Mouse (Mus musculus): ENCODE data around the gene Eno3. TPM values are rescaled to one million over a fixed set of nuclear protein-coding genes. Genes with fewer than 3 reads are reported as not detected.

The Eno3 gene
- polyA plus RNA-seq, 1 experiment from 2014 or later: 9.6 TPM

GRCm38 (mm10) chr11:70668771-70669505, 11.9 kb downstream of the Eno3 start, which contains the start of gene Spag7:
Spag7 (minus strand) TSS chr11:70669416.
- H3K27ac ChIP-seq (replicated peaks): peak within 1 kb of the TSS; percentile 96
- H3K9ac ChIP-seq (ENCODE audit: low read length): peak within 1 kb of the TSS; percentile 67
- peak within 1 kb of the TSS; percentile 65 for H3K4me3 ChIP-seq (ENCODE audit: low read depth, low read length)
- peak; percentile 77 for TF ChIP-seq EP300 (optimal IDR thresholded peaks at IDR 0.05)
- no peak; the same call in 1 of the 2 replicates for TF ChIP-seq CTCF (IDR thresholded peaks at IDR 0.05; ENCODE audit: low read depth)
- no peaks in the 10 kb centered on the region for H3K27me3 ChIP-seq (ENCODE audit: control insufficient read depth, insufficient read depth, low read length)
- peak within 1 kb of the TSS; percentile 78 for H3K4me2 ChIP-seq (replicated peaks; ENCODE audit: low read depth)
- peaks cover 9% of the 10 kb centered on the region for H3K36me3 ChIP-seq (ENCODE audit: control insufficient read depth, insufficient read depth, low read length)
- 0 out of 2 replicates have a peak, but pooled peaks cover 4% of the 10 kb centered on the region for H3K4me1 ChIP-seq (replicated peaks; ENCODE audit: control insufficient read depth, insufficient read depth)
- DNase-seq (ENCODE audit: low spot score) (peak; percentile 97), ATAC-seq (ENCODE audit: low FRiP score, low TSS enrichment) (peak; percentile 96)
- under 1% methylated on average over 43 of the region's 44 CpGs for WGBS
- H3K9me3 ChIP-seq (ENCODE audit: control insufficient read depth, low read length): no peaks in the 10 kb centered on the region

GRCm38 (mm10) chr11:70669582-70670345, 12.8 kb downstream of the Eno3 start:
- Histone ChIP-seq H3K36me3 (ENCODE audit: control insufficient read depth, insufficient read depth, low read length) (peaks cover 3% of the 10 kb centered on the region; the same call in 1 of the 2 replicates), H3K4me1 (replicated peaks; ENCODE audit: control insufficient read depth, insufficient read depth) (0 out of 2 replicates have a peak, but pooled peaks cover 4% of the 10 kb centered on the region), H3K4me3 (ENCODE audit: low read depth, low read length) (peak overlapping the region; percentile 65), H3K4me2 (replicated peaks; ENCODE audit: low read depth) (peak overlapping the region; percentile 78), H3K9me3 (ENCODE audit: control insufficient read depth, low read length) (no peaks in the 10 kb centered on the region), H3K27ac (replicated peaks) (peak overlapping the region; percentile 96), H3K27me3 (ENCODE audit: control insufficient read depth, insufficient read depth, low read length) (no peaks in the 10 kb centered on the region), H3K9ac (ENCODE audit: low read length) (peak overlapping the region; percentile 67)
- TF ChIP-seq CTCF (IDR thresholded peaks at IDR 0.05; ENCODE audit: low read depth) (peak; percentile 72), EP300 (optimal IDR thresholded peaks at IDR 0.05) (no peak)
- ATAC-seq (ENCODE audit: low FRiP score, low TSS enrichment): peak; percentile 9
- WGBS: under 1% methylated on average over 30 of the region's 31 CpGs
- peak; percentile 72 for DNase-seq (ENCODE audit: low spot score)

DNA sequence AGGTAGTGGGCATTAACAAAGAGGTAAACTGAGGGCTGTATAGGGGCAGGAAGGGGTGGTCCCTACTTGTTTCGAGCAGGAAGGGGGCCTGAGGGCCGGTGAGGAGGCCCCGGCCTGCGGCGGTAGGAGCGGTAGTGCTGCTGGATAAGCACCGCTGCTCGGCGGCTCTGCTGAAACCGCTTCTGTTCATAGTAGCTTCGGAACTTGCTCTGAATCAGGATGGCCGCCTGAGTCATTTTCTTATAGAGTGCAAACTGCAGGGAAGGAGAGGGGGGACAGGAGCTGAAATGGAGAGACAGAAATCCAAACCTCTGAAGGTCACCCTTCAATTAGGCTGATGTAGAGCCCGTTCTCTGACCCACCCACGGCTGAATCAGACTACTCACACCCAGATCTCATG, 13.5 kb downstream of the Eno3 start:
- Histone ChIP-seq H3K4me2 (replicated peaks; ENCODE audit: low read depth) (peak overlapping the region; percentile 78), H3K27ac (replicated peaks) (peak overlapping the region; percentile 96), H3K4me3 (ENCODE audit: low read depth, low read length) (peak overlapping the region; percentile 65), H3K4me1 (replicated peaks; ENCODE audit: control insufficient read depth, insufficient read depth) (0 out of 2 replicates have a peak, but pooled peaks cover 4% of the 10 kb centered on the region), H3K9me3 (ENCODE audit: control insufficient read depth, low read length) (no peaks in the 10 kb centered on the region), H3K27me3 (ENCODE audit: control insufficient read depth, insufficient read depth, low read length) (no peaks in the 10 kb centered on the region), H3K9ac (ENCODE audit: low read length) (peak overlapping the region; percentile 67), H3K36me3 (ENCODE audit: control insufficient read depth, insufficient read depth, low read length) (peaks cover 3% of the 10 kb centered on the region; the same call in 1 of the 2 replicates)
- DNase-seq (ENCODE audit: low spot score): no peak
- no peak for TF ChIP-seq EP300 (optimal IDR thresholded peaks at IDR 0.05)
- TF ChIP-seq CTCF (IDR thresholded peaks at IDR 0.05; ENCODE audit: low read depth): no peak
- ATAC-seq (ENCODE audit: low FRiP score, low TSS enrichment): no peak
- 41% methylated on average over 14 of the region's 14 CpGs for WGBS

DNA sequence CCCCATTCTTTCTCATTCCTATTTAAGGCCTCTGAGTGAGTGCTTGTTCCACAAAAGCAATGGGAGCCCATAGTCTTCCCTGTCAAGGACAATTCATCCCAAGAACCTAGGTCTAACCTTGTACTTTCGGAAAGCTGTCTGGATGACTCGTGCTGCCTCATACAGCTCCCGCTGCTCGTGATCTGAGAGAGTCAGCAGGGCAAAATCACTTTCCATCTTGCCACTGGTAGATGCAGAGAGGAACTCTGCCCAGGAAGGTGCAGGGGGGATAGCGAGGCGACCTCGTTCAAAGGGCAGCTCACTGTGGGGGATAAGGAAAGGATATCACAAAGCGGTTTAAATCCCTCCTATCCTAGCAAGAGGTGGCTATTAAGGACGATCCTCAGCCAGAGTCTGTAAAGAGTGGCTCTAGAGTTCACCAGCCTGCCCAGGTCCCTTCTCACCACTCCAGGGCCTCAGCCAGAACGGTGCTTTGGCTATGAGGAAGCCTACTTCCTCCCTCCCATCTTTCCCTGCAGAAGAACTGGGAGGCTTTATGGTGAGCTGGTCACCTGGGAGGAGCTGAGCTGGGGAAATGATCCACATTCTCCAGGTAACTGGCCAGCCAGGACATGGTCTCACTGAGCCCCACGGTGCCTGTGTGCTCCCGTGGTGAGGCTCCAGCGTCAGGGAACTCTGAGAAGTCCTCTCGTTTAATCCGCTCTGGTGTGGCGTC, 14.5 kb downstream of the Eno3 start:
- DNase-seq (ENCODE audit: low spot score): no peak
- H3K36me3 ChIP-seq (ENCODE audit: control insufficient read depth, insufficient read depth, low read length): peaks cover 3% of the 10 kb centered on the region; the same call in 1 of the 2 replicates
- ATAC-seq (ENCODE audit: low FRiP score, low TSS enrichment): no peak
- 82% methylated on average over 16 of the region's 16 CpGs for WGBS
- H3K4me1 ChIP-seq (replicated peaks; ENCODE audit: control insufficient read depth, insufficient read depth): 0 out of 2 replicates have a peak, but pooled peaks cover 4% of the 10 kb centered on the region
- H3K4me2 ChIP-seq (replicated peaks; ENCODE audit: low read depth): no peak overlapping the region
- no peak overlapping the region for H3K9ac ChIP-seq (ENCODE audit: low read length)
- no peak overlapping the region for H3K27ac ChIP-seq (replicated peaks)
- no peak for TF ChIP-seq EP300 (optimal IDR thresholded peaks at IDR 0.05)
- TF ChIP-seq CTCF (IDR thresholded peaks at IDR 0.05; ENCODE audit: low read depth): no peak
- no peaks in the 10 kb centered on the region for H3K27me3 ChIP-seq (ENCODE audit: control insufficient read depth, insufficient read depth, low read length)
- no peak overlapping the region for H3K4me3 ChIP-seq (ENCODE audit: low read depth, low read length)
- H3K9me3 ChIP-seq (ENCODE audit: control insufficient read depth, low read length): no peaks in the 10 kb centered on the region

DNA sequence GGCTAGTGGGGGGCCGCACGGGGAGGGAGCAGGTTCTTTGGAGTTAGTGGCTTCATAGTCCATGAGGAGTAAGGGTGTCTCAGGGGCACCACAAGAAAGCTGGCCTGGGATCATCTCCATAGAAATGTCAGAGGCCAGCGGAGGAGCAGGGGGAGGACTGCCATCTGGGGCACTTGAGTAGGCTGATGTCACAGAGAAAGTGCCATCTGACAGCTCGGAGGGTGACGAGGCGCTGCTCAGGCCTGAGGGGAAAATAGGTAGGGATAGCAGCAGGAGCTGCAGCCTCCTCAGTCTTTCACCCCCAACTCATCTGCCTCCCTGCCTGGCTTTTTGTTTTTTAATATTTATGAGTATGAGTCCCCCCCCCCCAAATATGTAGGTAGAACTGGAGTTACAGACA, 17.0 kb downstream of the Eno3 start:
- H3K4me3 ChIP-seq (ENCODE audit: low read depth, low read length): no peak overlapping the region
- TF ChIP-seq EP300 (optimal IDR thresholded peaks at IDR 0.05) (no peak), CTCF (IDR thresholded peaks at IDR 0.05; ENCODE audit: low read depth) (no peak)
- H3K9ac ChIP-seq (ENCODE audit: low read length): no peak overlapping the region
- no peak for ATAC-seq (ENCODE audit: low FRiP score, low TSS enrichment)
- no peaks in the 10 kb centered on the region for H3K9me3 ChIP-seq (ENCODE audit: control insufficient read depth, low read length)
- WGBS: 85% methylated on average over 6 of the region's 6 CpGs
- no peaks in the 10 kb centered on the region for H3K27me3 ChIP-seq (ENCODE audit: control insufficient read depth, insufficient read depth, low read length)
- no peak overlapping the region for H3K27ac ChIP-seq (replicated peaks)
- no peaks in the 10 kb centered on the region for H3K4me1 ChIP-seq (replicated peaks; ENCODE audit: control insufficient read depth, insufficient read depth)
- no peak overlapping the region for H3K4me2 ChIP-seq (replicated peaks; ENCODE audit: low read depth)
- DNase-seq (ENCODE audit: low spot score): no peak
- H3K36me3 ChIP-seq (ENCODE audit: control insufficient read depth, insufficient read depth, low read length): peaks cover 6% of the 10 kb centered on the region
